Mouse (Mus musculus) subcutaneous adipose tissue, adult 2 months (tissue): ENCODE results near the gene Zfp90. TPM values are rescaled to one million over a fixed set of nuclear protein-coding genes. Genes with fewer than 3 reads are reported as not detected.

ENCODE experiments used
- polyA plus RNA-seq: library from polyadenylated mRNA; depleted of rRNA; stranded (reverse); fragments of >200 nt; gene quantifications from 2 replicates; pipeline ENCODE4 v1.2.3, GENCODE M21; 2012; ENCODE audit warnings: low replicate concordance; rRNA removed

Gene Zfp90
- polyA plus RNA-seq, result 3.6 and 6.5 TPM in 2 replicates

DNA sequence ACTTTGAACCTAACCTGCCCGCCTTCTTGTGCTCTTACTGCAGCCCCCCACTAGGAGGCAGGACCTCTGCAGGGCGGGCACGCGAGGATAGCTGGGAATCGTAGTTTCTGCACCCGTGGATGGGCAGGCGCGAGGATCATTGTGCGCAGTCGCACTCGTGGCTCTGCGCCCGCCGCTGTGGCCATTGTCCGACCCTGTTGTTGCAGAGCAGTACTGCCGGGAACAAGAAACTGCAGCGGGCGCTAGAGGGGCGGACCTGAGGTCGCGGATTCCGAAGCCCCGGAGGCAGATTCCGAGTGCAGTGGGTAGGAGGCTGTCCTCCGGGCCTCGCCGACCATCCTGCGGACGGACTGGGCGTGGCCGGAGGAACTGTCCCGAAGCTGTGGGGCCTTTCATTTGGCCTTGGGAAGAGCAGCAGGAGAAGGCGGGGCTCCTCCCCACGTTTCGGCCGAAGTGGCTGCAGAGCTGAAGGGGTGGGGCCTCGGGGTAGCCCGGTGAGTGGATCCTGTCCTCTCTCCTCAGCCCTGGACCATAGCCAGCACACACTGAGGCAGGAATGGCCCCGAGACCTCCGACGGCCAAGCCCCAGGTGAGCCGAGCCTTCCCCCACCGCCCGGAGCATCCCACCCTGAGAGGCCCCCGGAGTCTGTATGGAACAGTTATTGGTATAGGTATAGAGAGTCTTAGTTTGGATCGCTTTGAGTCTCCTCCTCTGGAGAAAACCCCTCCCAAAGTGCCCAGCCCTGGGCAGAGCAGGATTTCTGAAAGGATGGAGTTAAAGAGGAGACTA lies at the start of gene Zfp90:
Gene Zfp90 (plus strand): TSS at position 146 of the 790 bp plus-strand sequence.

Other genes with a start within 250 kb of the Zfp90 start
- 35.1 and 36.9 TPM in 2 replicates for gene Slc7a6, start 246.5 kb upstream of the Zfp90 start, polyA plus RNA-seq
- 12.8 and 22.2 TPM in 2 replicates for gene Slc7a6os, start 204.4 kb upstream of the Zfp90 start, polyA plus RNA-seq
- gene Prmt7, start 204.4 kb upstream of the Zfp90 start, polyA plus RNA-seq, result 22.8 and 30.8 TPM in 2 replicates
- 5.2 and 7.8 TPM in 2 replicates for gene Smpd3, start 77.3 kb upstream of the Zfp90 start, polyA plus RNA-seq
- gene 6030452D12Rik, start 85.2 kb downstream of the Zfp90 start, polyA plus RNA-seq, result not detected in 2 replicates
- 1.1 and 9.5 TPM in 2 replicates for gene Cdh3, start 95.6 kb downstream of the Zfp90 start, polyA plus RNA-seq
- gene Gm10073, start 158.1 kb downstream of the Zfp90 start, polyA plus RNA-seq, result 79.3 and 122 TPM in 2 replicates
- gene Cdh1, start 188.0 kb downstream of the Zfp90 start, polyA plus RNA-seq, result 0.16 and 71.7 TPM in 2 replicates